In the genomic region with DNA sequence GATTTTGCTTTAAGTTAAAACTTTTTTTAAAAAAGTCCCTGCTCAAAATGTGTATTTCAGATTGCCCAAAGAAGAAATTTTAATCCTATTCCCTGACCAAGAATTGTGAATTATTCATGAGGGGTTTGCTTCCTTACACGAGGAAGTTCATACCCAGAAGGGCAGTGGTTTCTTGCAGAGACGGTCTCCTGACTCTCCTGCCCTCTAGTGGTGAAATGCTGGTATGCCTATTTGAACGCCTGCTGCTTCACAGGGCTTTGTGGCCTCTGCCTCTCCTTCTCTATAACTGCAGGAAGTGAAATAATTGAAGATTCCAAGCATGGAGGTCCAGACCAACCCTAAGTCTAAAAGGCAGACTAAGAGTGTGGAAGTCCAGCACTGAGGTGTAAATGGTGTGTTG, we compare ENCODE assay signal across 9 mouse cellular contexts.
DNase-seq lines count a peak whose midpoint lies in the region; ATAC-seq lines count a peak whose summit lies in the region.
"Had no signal": no experiment of that assay in that cellular context is flagged by ENCODE, and none has a peak within 500 bp of the region (broad histone marks: within the 10 kb centered on the region; RNA-seq: fewer than 3 reads in every experiment).

No protein-coding gene starts in this region.

- no peak overlapping the region for H3K4me3 ChIP-seq in hindbrain, embryonic 10.5 days
- H3K4me3 ChIP-seq in hindbrain, embryonic 12.5 days: no peak overlapping the region
- H3K4me3 ChIP-seq in midbrain, embryonic 14.5 days (replicated peaks; ENCODE audit: low read depth, low read length): no peak overlapping the region
- H3K4me3 ChIP-seq: megakaryocyte, embryonic 14.5 days had no signal

- H3K9ac ChIP-seq in hindbrain, embryonic 12.5 days: no peak overlapping the region
- H3K9ac ChIP-seq in midbrain, embryonic 14.5 days (replicated peaks; ENCODE audit: low read length): no peak overlapping the region

- H3K4me1 ChIP-seq in hindbrain, embryonic 10.5 days (replicated peaks): peaks cover 6% of the 10 kb centered on the region; the same call in 1 of the 2 replicates
- no peaks in the 10 kb centered on the region for H3K4me1 ChIP-seq in hindbrain, embryonic 12.5 days
- no peaks in the 10 kb centered on the region for H3K4me1 ChIP-seq in midbrain, embryonic 14.5 days (ENCODE audit: control insufficient read depth, insufficient read depth, low read length)
- H3K4me1 ChIP-seq: megakaryocyte, embryonic 14.5 days had no signal

- WGBS in hindbrain, embryonic 10.5 days: 17% methylated on average over 3 of the region's 3 CpGs
- WGBS in hindbrain, embryonic 12.5 days: 20% methylated on average over 3 of the region's 3 CpGs
- WGBS in midbrain, embryonic 14.5 days: 17% methylated on average over 3 of the region's 3 CpGs

- peak; percentile 69 for DNase-seq in hindbrain, embryonic 10.5 days (ENCODE audit: low spot score)
- peak; percentile 69 for DNase-seq in adrenal gland, adult 2 months
- peak; percentile 87 for DNase-seq in embryo, embryonic 10 days (ENCODE audit: low spot score)
- DNase-seq in heart, postnatal 4 days: peak; percentile 84
- peak; percentile 71 to 74 for DNase-seq in left cerebral cortex, adult 18-20 months (ENCODE audit: low spot score in 2 of 2)
- peak; percentile 84 for DNase-seq in midbrain, embryonic 14.5 days
- DNase-seq in thymus, postnatal 14 days: peak; percentile 33

- no peak for ATAC-seq in hindbrain, embryonic 12.5 days (ENCODE audit: low FRiP score)
- peak; percentile 68; the same call in 1 of the 2 replicates for ATAC-seq in midbrain, embryonic 14.5 days (ENCODE audit: low FRiP score, low TSS enrichment)

- H3K9me3 ChIP-seq in hindbrain, embryonic 10.5 days: peaks cover 7% of the 10 kb centered on the region; the same call in 1 of the 2 replicates
- 0 out of 2 replicates have a peak, but pooled peaks cover 8% of the 10 kb centered on the region for H3K9me3 ChIP-seq in hindbrain, embryonic 12.5 days (replicated peaks)
- H3K9me3 ChIP-seq in midbrain, embryonic 14.5 days (ENCODE audit: control insufficient read depth, low read length): no peaks in the 10 kb centered on the region; the same call in 1 of the 2 replicates

- no peaks in the 10 kb centered on the region for H3K27me3 ChIP-seq in hindbrain, embryonic 10.5 days (ENCODE audit: insufficient read depth, poor library complexity, severe bottlenecking)
- no peaks in the 10 kb centered on the region for H3K27me3 ChIP-seq in hindbrain, embryonic 12.5 days
- no peaks in the 10 kb centered on the region for H3K27me3 ChIP-seq in midbrain, embryonic 14.5 days (ENCODE audit: control insufficient read depth, insufficient read depth, low read length)
- H3K27me3 ChIP-seq: megakaryocyte, embryonic 14.5 days had no signal

- no peak overlapping the region for H3K27ac ChIP-seq in hindbrain, embryonic 10.5 days
- H3K27ac ChIP-seq in hindbrain, embryonic 12.5 days: no peak overlapping the region
- H3K27ac ChIP-seq in midbrain, embryonic 14.5 days (replicated peaks; ENCODE audit: low read depth, low read length): no peak overlapping the region

- H3K36me3 ChIP-seq in hindbrain, embryonic 10.5 days: no peaks in the 10 kb centered on the region
- H3K36me3 ChIP-seq in hindbrain, embryonic 12.5 days: no peaks in the 10 kb centered on the region
- H3K36me3 ChIP-seq in midbrain, embryonic 14.5 days (ENCODE audit: control insufficient read depth, insufficient read depth, low read length): no peaks in the 10 kb centered on the region

- H3K4me2 ChIP-seq in hindbrain, embryonic 12.5 days (replicated peaks): no peak overlapping the region
- no peak overlapping the region for H3K4me2 ChIP-seq in midbrain, embryonic 14.5 days (ENCODE audit: low read length)

Comparison
In these comparisons a context has a peak if more than half of its experiments do, and no peak if none do; other contexts are left out.
1. DNase-seq: peak in every context shown above with its lines; median percentile 87 in embryo, embryonic 10 days; 84 in heart, postnatal 4 days; 84 in midbrain, embryonic 14.5 days; 72 in left cerebral cortex, adult 18-20 months; 69 in hindbrain, embryonic 10.5 days; 69 in adrenal gland, adult 2 months; 33 in thymus, postnatal 14 days.